Mouse (Mus musculus) CH12.LX (cell line): ENCODE data around the gene Pla2g4a. TPM values are rescaled to one million over a fixed set of nuclear protein-coding genes. Genes with fewer than 3 reads are reported as not detected.
"Not testable (repeated sequence)": the region's sequence is repeated elsewhere in the genome, so short reads cannot be mapped to it uniquely, and the experiment has no call there.

Experiments used
- DNase-seq: peaks from one replicate; pipeline ENCODE4 v3.0.0-alpha.2; 2013; ENCODE audit errors: extremely low read depth
- H3K27ac ChIP-seq: 2 replicates; pipeline ENCODE4 v1.5.1; 2012; ENCODE audit warnings: low read depth, mild to moderate bottlenecking, control low read depth, moderate library complexity; ENCODE audit not compliant: insufficient read depth
- H3K27me3 ChIP-seq: replicated peaks from 2 replicates; pipeline ENCODE3; 2012; ENCODE audit warnings: inconsistent platforms
- H3K36me3 ChIP-seq, 2 experiments: replicated peaks in 1 of 2; 2 replicates each; pipeline versions ENCODE3 to v1.6.1; 2012; ENCODE audit warnings: inconsistent platforms in 1 of 2, low read length in 1 of 2, mild to moderate bottlenecking in 1 of 2, mixed read lengths in 1 of 2, moderate library complexity in 1 of 2; ENCODE audit not compliant: control insufficient read depth in 1 of 2, insufficient read depth in 1 of 2
- H3K4me1 ChIP-seq, 2 experiments: 2 replicates each; pipeline ENCODE4 v1.6.1; 2012; ENCODE audit warnings: inconsistent platforms in 1 of 2, moderate library complexity in 1 of 2; ENCODE audit not compliant: insufficient read depth in 2 of 2, control insufficient read depth in 1 of 2
- H3K4me2 ChIP-seq: 2 replicates; pipeline ENCODE4 v1.6.1; 2012; ENCODE audit warnings: low read depth, mild to moderate bottlenecking, control low read depth; ENCODE audit not compliant: poor library complexity, insufficient read depth, severe bottlenecking
- H3K4me3 ChIP-seq, 3 experiments: fragments of 150-350 bp in 1 of 3; sonication (generic) in 1 of 3; replicated peaks in 1 of 3; 2 replicates each; pipeline versions ENCODE3 to v1.5.1; 2011 to 2012; ENCODE audit warnings: low read depth in 2 of 3, low read length in 2 of 3, mild to moderate bottlenecking in 2 of 3, moderate library complexity in 2 of 3, control low read depth in 1 of 3, improper control_type of control experiment in 1 of 3, inconsistent platforms in 1 of 3, mixed read lengths in 1 of 3; ENCODE audit not compliant: poor library complexity in 1 of 3
- H3K79me2 ChIP-seq: replicated peaks from 2 replicates; pipeline ENCODE4 v1.6.1; 2012; ENCODE audit warnings: mild to moderate bottlenecking, moderate library complexity; ENCODE audit not compliant: control insufficient read depth, poor library complexity, insufficient read depth, severe bottlenecking; ENCODE audit errors: extremely low read depth
- H3K9ac ChIP-seq: 2 replicates; pipeline ENCODE4 v1.6.1; 2012; ENCODE audit warnings: low read depth, mild to moderate bottlenecking, control low read depth, moderate library complexity; ENCODE audit not compliant: insufficient read depth
- H3K9me3 ChIP-seq: replicated peaks from 2 replicates; pipeline ENCODE3; 2012; ENCODE audit warnings: low read length, inconsistent platforms, mixed read lengths
- BHLHE40 ChIP-seq: IDR thresholded peaks from 2 replicates; pipeline ENCODE4 v1.6.1; 2011; ENCODE audit warnings: mild to moderate bottlenecking, low read depth, low read length, improper control_type of control experiment
- E2F4 ChIP-seq: IDR thresholded peaks from 2 replicates; pipeline ENCODE4 v1.6.1; 2011; ENCODE audit warnings: low read depth, low read length, improper control_type of control experiment; ENCODE audit not compliant: insufficient replicate concordance
- HCFC1 ChIP-seq: IDR thresholded peaks from 2 replicates; pipeline ENCODE4 v1.6.1; 2012; ENCODE audit warnings: low read depth, mild to moderate bottlenecking, inconsistent platforms, low read length, improper control_type of control experiment
- IRF4 ChIP-seq: IDR thresholded peaks from 2 replicates; pipeline ENCODE4 v1.6.1; 2014; ENCODE audit warnings: low read depth, mild to moderate bottlenecking, inconsistent platforms, low read length, improper control_type of control experiment
- JUND ChIP-seq: conservative IDR thresholded peaks from 2 replicates; pipeline ENCODE4 v1.6.1; 2011; ENCODE audit warnings: low read depth, low read length, improper control_type of control experiment
- KAT2A ChIP-seq: IDR thresholded peaks from 2 replicates; pipeline ENCODE4 v1.6.1; 2012; ENCODE audit warnings: low read length, improper control_type of control experiment, inconsistent platforms; ENCODE audit not compliant: insufficient replicate concordance
- MAZ ChIP-seq: IDR thresholded peaks from 2 replicates; pipeline ENCODE4 v1.6.1; 2012; ENCODE audit warnings: low read depth, mild to moderate bottlenecking, inconsistent platforms, low read length, improper control_type of control experiment, moderate library complexity
- MEF2A ChIP-seq: IDR thresholded peaks from 2 replicates; pipeline ENCODE4 v1.6.1; 2014; ENCODE audit warnings: low read depth, mild to moderate bottlenecking, inconsistent platforms, low read length, improper control_type of control experiment, borderline replicate concordance
- SMC3 ChIP-seq: IDR thresholded peaks from 2 replicates; pipeline ENCODE4 v1.6.1; 2011; ENCODE audit warnings: low read depth, low read length, improper control_type of control experiment
- USF1 ChIP-seq: IDR thresholded peaks from 2 replicates; pipeline ENCODE4 v1.6.1; 2014; ENCODE audit warnings: low read depth, mild to moderate bottlenecking, inconsistent platforms, low read length, improper control_type of control experiment
- USF2 ChIP-seq: conservative IDR thresholded peaks from 2 replicates; pipeline ENCODE4 v1.6.1; 2011; ENCODE audit warnings: low read depth, low read length, improper control_type of control experiment
- ZKSCAN1 ChIP-seq: IDR thresholded peaks from 2 replicates; pipeline ENCODE4 v1.6.1; 2012; ENCODE audit warnings: low read depth, inconsistent platforms, low read length, improper control_type of control experiment, borderline replicate concordance
- ZNF384 ChIP-seq: IDR thresholded peaks from 2 replicates; pipeline ENCODE4 v1.6.1; 2012; ENCODE audit warnings: low read depth, low read length, improper control_type of control experiment, inconsistent platforms
- dilution Hi-C: fragments of 300-500 bp; cut with MboI; formaldehyde crosslinking; loops from 2 replicates; pipeline ENCODE4 v1.14.3; 2020; ENCODE audit warnings: low sequenced_read_pairs; ENCODE audit not compliant: extremely low pct_unique_long_range_greater_than_20kb, extremely low pct_ligation_motif_present
- in situ Hi-C: fragments of 300-500 bp; cut with MboI; formaldehyde crosslinking; loops from 3 replicates; pipeline ENCODE4 v1.14.3; 2019; ENCODE audit warnings: low sequenced_read_pairs, low pct_ligation_motif_present, low pct_unique_long_range_greater_than_20kb, mixed read lengths
- polyA plus RNA-seq: library from polyadenylated mRNA; unstranded; fragments of >175 nt; gene quantifications from 2 replicates; pipeline ENCODE4 v1.2.1, GENCODE M21; 2012; ENCODE audit warnings: low read depth; ENCODE audit not compliant: insufficient read length
- total RNA-seq, 2 experiments: library from RNA; depleted of rRNA; stranded (reverse); fragments of 300-350 nt in 1 of 2; fragments of >200 nt in 1 of 2; gene quantifications; 2 replicates each; pipeline ENCODE4 v1.2.3; 2012 to 2014

Pla2g4a gene
- total and polyA plus RNA-seq, 3 experiments = 3.2 to 15.6 (median 3.5) TPM

- Histone ChIP-seq H3K4me1 (peaks cover 2 to 8% of the 10 kb centered on the region in 2 experiments; a peak in 2 of 4 replicates), H3K79me2 (peaks cover 23% of the 10 kb centered on the region)
- dilution Hi-C loops = no loop called here
Observed at GRCm38 (mm10) chr1:149939261-149940032, 21.6 kb downstream of the Pla2g4a start.

DNA sequence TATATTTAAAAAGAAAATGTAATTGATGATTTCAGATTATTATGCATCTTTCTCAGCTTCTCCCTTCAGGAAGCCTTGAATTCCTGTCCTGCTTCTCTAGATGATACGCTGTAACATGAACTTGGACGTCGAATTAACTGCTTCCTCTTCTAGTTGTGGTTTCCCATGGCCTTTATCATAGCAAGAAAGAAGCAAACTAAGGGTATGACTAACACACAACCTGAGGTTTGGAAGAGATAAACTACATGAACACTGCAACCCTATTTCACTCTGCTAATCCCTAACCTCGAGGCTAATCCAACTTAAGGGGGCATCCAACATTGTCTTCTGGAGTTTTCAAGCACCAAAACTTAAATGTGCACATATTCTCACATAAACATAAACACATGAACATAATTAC lies 23.3 kb downstream of the Pla2g4a start:
- Histone ChIP-seq H3K9ac (no peak overlapping the region), H3K27ac (no peak overlapping the region), H3K79me2 (peaks cover 19% of the 10 kb centered on the region), H3K4me1 (peaks cover 2 to 8% of the 10 kb centered on the region in 2 experiments; a peak in 2 of 4 replicates), H3K36me3 (no peaks in the 10 kb centered on the region), H3K4me2 (no peak overlapping the region), H3K27me3 (no peaks in the 10 kb centered on the region), H3K9me3 (no peaks in the 10 kb centered on the region), H3K4me3 (no peak overlapping the region)
- dilution Hi-C loops = no loop called here
- in situ Hi-C loops = no loop called here
- TF ChIP-seq JUND (no peak), BHLHE40 (no peak), ZNF384 (no peak), MAZ (no peak)
- no peak for DNase-seq

More at GRCm38 (mm10) chr1:149939261-149940032, 21.6 kb downstream of the Pla2g4a start:
- H3K36me3 ChIP-seq = no peaks in the 10 kb centered on the region
- no peak overlapping the region for H3K4me3 ChIP-seq
- no peak overlapping the region for H3K27ac ChIP-seq
- TF ChIP-seq ZKSCAN1 (no peak), KAT2A (no peak), USF2 (no peak), SMC3 (no peak), E2F4 (no peak), USF1 (no peak), MEF2A (no peak), HCFC1 (no peak)
- no peaks in the 10 kb centered on the region for H3K27me3 ChIP-seq
- H3K9me3 ChIP-seq = no peaks in the 10 kb centered on the region
- H3K4me2 ChIP-seq = no peak overlapping the region
- no peak for DNase-seq
- no peak overlapping the region for H3K9ac ChIP-seq
- in situ Hi-C loops = no loop called here

DNA sequence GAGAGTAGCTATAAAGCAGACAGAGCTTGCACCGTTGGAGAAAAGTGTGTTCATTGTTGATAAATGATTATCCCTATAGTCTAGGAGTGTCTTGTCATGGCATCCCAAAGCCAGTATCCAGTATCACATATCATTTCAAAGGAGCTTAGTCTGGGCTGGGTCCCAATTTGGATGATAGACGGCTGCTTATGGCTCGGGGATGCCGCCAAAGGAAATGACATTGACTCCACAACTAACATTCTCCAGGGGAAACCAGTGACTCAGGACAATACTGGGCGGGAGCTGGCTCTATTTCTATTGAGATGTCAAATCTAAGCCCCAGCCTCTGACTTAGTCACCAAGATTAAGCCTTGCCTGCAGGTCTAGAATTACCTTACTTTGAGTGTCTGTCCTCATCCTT lies 31.9 kb downstream of the Pla2g4a start:
- DNase-seq = no peak
- 0 out of 4 replicates have a peak, but pooled peaks cover 0 to 2% of the 10 kb centered on the region in 2 experiments for H3K4me1 ChIP-seq
- in situ Hi-C loops = no loop called here
- H3K9ac ChIP-seq = no peak overlapping the region
- H3K4me2 ChIP-seq = no peak overlapping the region
- no peaks in the 10 kb centered on the region for H3K9me3 ChIP-seq
- no peak for TF ChIP-seq IRF4
- no peak for TF ChIP-seq JUND
- TF ChIP-seq, all 38 proteins: peak for 0
- H3K27ac ChIP-seq = no peak overlapping the region
- no peaks in the 10 kb centered on the region for H3K27me3 ChIP-seq
- H3K4me3 ChIP-seq = no peak overlapping the region
- peaks cover 0 to 5% of the 10 kb centered on the region in 2 experiments for H3K36me3 ChIP-seq
- dilution Hi-C loops = no loop called here
- H3K79me2 ChIP-seq = no peaks in the 10 kb centered on the region

- H3K4me2 ChIP-seq, H3K27me3 ChIP-seq, H3K9ac ChIP-seq, H3K4me3 ChIP-seq, H3K79me2 ChIP-seq, in situ Hi-C loops, H3K36me3 ChIP-seq, H3K27ac ChIP-seq, dilution Hi-C loops, H3K9me3 ChIP-seq, H3K4me1 ChIP-seq: not testable (repeated sequence)
- DNase-seq = peak; percentile 8
Observed at GRCm38 (mm10) chr1:149923737-149924136, 37.4 kb downstream of the Pla2g4a start.
